Comparison of ENCODE assay signal across 8 mouse cellular contexts in genomic region chr11:96319910-96320309, GRCm38 (mm10). TPM values are rescaled to one million over a fixed set of nuclear protein-coding genes. Genes with fewer than 3 reads are reported as not detected.
DNase-seq lines count a peak whose midpoint lies in the region; ATAC-seq lines count a peak whose summit lies in the region.

No protein-coding gene starts in this region.

- no peak; the same call in 1 of the 2 replicates for ATAC-seq in hindbrain, embryonic 16.5 days
- ATAC-seq in liver, embryonic 13.5 days (ENCODE audit: low read depth) = no peak
- ATAC-seq in erythroid progenitor cell, adult 5-6 weeks (replicated peaks; ENCODE audit: low FRiP score, poor library complexity, severe bottlenecking) = no peak

- H3K9ac ChIP-seq in hindbrain, embryonic 16.5 days (ENCODE audit: low read depth, low read length) = peak overlapping the region; percentile 19
- H3K9ac ChIP-seq in liver, embryonic 13.5 days = peak overlapping the region; percentile 54

- H3K27me3 ChIP-seq in hindbrain, embryonic 16.5 days (replicated peaks; ENCODE audit: control insufficient read depth, insufficient read depth, low read length) = peaks cover 25% of the 10 kb centered on the region
- peaks cover 99% of the 10 kb centered on the region for H3K27me3 ChIP-seq in liver, embryonic 13.5 days

- no peaks in the 10 kb centered on the region for H3K9me3 ChIP-seq in hindbrain, embryonic 16.5 days (ENCODE audit: control insufficient read depth, low read length)
- no peaks in the 10 kb centered on the region for H3K9me3 ChIP-seq in liver, embryonic 13.5 days (replicated peaks)

- no peaks in the 10 kb centered on the region for H3K36me3 ChIP-seq in hindbrain, embryonic 16.5 days (ENCODE audit: control insufficient read depth, insufficient read depth, low read length)
- H3K36me3 ChIP-seq in liver, embryonic 13.5 days = no peaks in the 10 kb centered on the region

- peak; percentile 76 for DNase-seq in urinary bladder, postnatal 14 days (ENCODE audit: low spot score)
- DNase-seq in urinary bladder, adult 2 months (ENCODE audit: low spot score) = no peak
- no peak for DNase-seq in liver, embryonic 13.5 days
- DNase-seq in spleen, adult 12 weeks (ENCODE audit: low spot score) = no peak
- no peak for DNase-seq in layer of hippocampus, postnatal 14 days (ENCODE audit: low spot score in 2 of 2)
- DNase-seq in ovary, postnatal 14 days (ENCODE audit: low spot score) = no peak

- H3K27ac ChIP-seq in hindbrain, embryonic 16.5 days (ENCODE audit: low read depth, low read length) = peak overlapping the region; percentile 91
- peak overlapping the region; percentile 78 for H3K27ac ChIP-seq in liver, embryonic 13.5 days

- peak overlapping the region; percentile 48 for H3K4me3 ChIP-seq in hindbrain, embryonic 16.5 days (ENCODE audit: low read length)
- peak overlapping the region; percentile 53 for H3K4me3 ChIP-seq in liver, embryonic 13.5 days (replicated peaks)

- under 1% methylated on average over 29 of the region's 29 CpGs for WGBS in hindbrain, embryonic 16.5 days
- WGBS in liver, embryonic 13.5 days (ENCODE audit: insufficient replicate concordance) = under 1% methylated on average over 29 of the region's 29 CpGs

- no peaks in the 10 kb centered on the region; the same call in 1 of the 2 replicates for H3K4me1 ChIP-seq in hindbrain, embryonic 16.5 days (ENCODE audit: control insufficient read depth, insufficient read depth, low read depth, low read length)
- 0 out of 2 replicates have a peak, but pooled peaks cover 1% of the 10 kb centered on the region for H3K4me1 ChIP-seq in liver, embryonic 13.5 days (replicated peaks)

- H3K4me2 ChIP-seq in hindbrain, embryonic 16.5 days (ENCODE audit: low read length) = peak overlapping the region; percentile 62
- peak overlapping the region; percentile 56 for H3K4me2 ChIP-seq in liver, embryonic 13.5 days

RNA-seq across cellular contexts. Expression of gene Hoxb4, which starts 1.8 kb away (rescaled TPM):
- polyA plus RNA-seq in urinary bladder, adult 2 months (2012; rRNA removed) = 6.8 and 7.6 TPM in 2 replicates
- 2.5 and 3.3 TPM in 2 replicates for polyA plus RNA-seq in hindbrain, embryonic 16.5 days (2015; fragmentation: Nextera tagmentation; extraction: Ambion mirVana)
- 0.16 and 0.20 TPM in 2 replicates for polyA plus RNA-seq in liver, embryonic 13.5 days (2015; fragmentation: Nextera tagmentation; extraction: Ambion mirVana)
- 1.3 TPM in 1 of 2 replicates, not detected in the other for total RNA-seq in erythroid progenitor cell, adult 5-6 weeks (2015; ENCODE audit: low replicate concordance)
- total RNA-seq in erythroid progenitor cell, adult 5-6 weeks (2017; ENCODE audit: low replicate concordance) = not detected in 2 replicates
- not detected for total RNA-seq in layer of hippocampus, postnatal 14 days (2021)

RNA-seq across cellular contexts. Expression of gene Hoxb3, which starts 3.2 kb away (rescaled TPM):
- polyA plus RNA-seq in urinary bladder, adult 2 months (2012; rRNA removed) = 11.4 and 11.8 TPM in 2 replicates
- 4.8 and 5.6 TPM in 2 replicates for polyA plus RNA-seq in hindbrain, embryonic 16.5 days (2015; fragmentation: Nextera tagmentation; extraction: Ambion mirVana)
- 0.08 and 0.13 TPM in 2 replicates for polyA plus RNA-seq in liver, embryonic 13.5 days (2015; fragmentation: Nextera tagmentation; extraction: Ambion mirVana)
- not detected in 2 replicates for total RNA-seq in erythroid progenitor cell, adult 5-6 weeks (2015; ENCODE audit: low replicate concordance)
- total RNA-seq in erythroid progenitor cell, adult 5-6 weeks (2017; ENCODE audit: low replicate concordance) = not detected in 2 replicates
- not detected for total RNA-seq in layer of hippocampus, postnatal 14 days (2021)

RNA-seq across cellular contexts. Expression of gene Hoxb5, which starts 16.8 kb away (rescaled TPM):
- polyA plus RNA-seq in urinary bladder, adult 2 months (2012; rRNA removed) = 5.8 and 7.4 TPM in 2 replicates
- polyA plus RNA-seq in hindbrain, embryonic 16.5 days (2015; fragmentation: Nextera tagmentation; extraction: Ambion mirVana) = 120 and 133 TPM in 2 replicates
- polyA plus RNA-seq in liver, embryonic 13.5 days (2015; fragmentation: Nextera tagmentation; extraction: Ambion mirVana) = 0.44 and 0.58 TPM in 2 replicates
- total RNA-seq in erythroid progenitor cell, adult 5-6 weeks (2015; ENCODE audit: low replicate concordance) = not detected in 2 replicates
- not detected in 2 replicates for total RNA-seq in erythroid progenitor cell, adult 5-6 weeks (2017; ENCODE audit: low replicate concordance)
- total RNA-seq in layer of hippocampus, postnatal 14 days (2021) = not detected

RNA-seq across cellular contexts. Expression of gene Hoxb6, which starts 27.6 kb away (rescaled TPM):
- 12.9 and 13.7 TPM in 2 replicates for polyA plus RNA-seq in urinary bladder, adult 2 months (2012; rRNA removed)
- 49.9 and 53.3 TPM in 2 replicates for polyA plus RNA-seq in hindbrain, embryonic 16.5 days (2015; fragmentation: Nextera tagmentation; extraction: Ambion mirVana)
- 0.07 and 0.14 TPM in 2 replicates for polyA plus RNA-seq in liver, embryonic 13.5 days (2015; fragmentation: Nextera tagmentation; extraction: Ambion mirVana)
- not detected in 2 replicates for total RNA-seq in erythroid progenitor cell, adult 5-6 weeks (2015; ENCODE audit: low replicate concordance)
- total RNA-seq in erythroid progenitor cell, adult 5-6 weeks (2017; ENCODE audit: low replicate concordance) = not detected in 2 replicates
- not detected for total RNA-seq in layer of hippocampus, postnatal 14 days (2021)

RNA-seq across cellular contexts. Expression of gene Hoxb2, which starts 30.4 kb away (rescaled TPM):
- 14.3 and 18.1 TPM in 2 replicates for polyA plus RNA-seq in urinary bladder, adult 2 months (2012; rRNA removed)
- 20.0 and 20.8 TPM in 2 replicates for polyA plus RNA-seq in hindbrain, embryonic 16.5 days (2015; fragmentation: Nextera tagmentation; extraction: Ambion mirVana)
- polyA plus RNA-seq in liver, embryonic 13.5 days (2015; fragmentation: Nextera tagmentation; extraction: Ambion mirVana) = 1.2 and 1.7 TPM in 2 replicates
- not detected in 2 replicates for total RNA-seq in erythroid progenitor cell, adult 5-6 weeks (2015; ENCODE audit: low replicate concordance)
- total RNA-seq in erythroid progenitor cell, adult 5-6 weeks (2017; ENCODE audit: low replicate concordance) = 1.0 TPM in 1 of 2 replicates, not detected in the other
- not detected for total RNA-seq in layer of hippocampus, postnatal 14 days (2021)

Comparison
In these comparisons a context has a peak if more than half of its experiments do, and no peak if none do; other contexts are left out.
1. RNA of gene Hoxb5, which starts 16.8 kb away (polyA plus RNA-seq): 120 to 133 TPM in hindbrain, embryonic 16.5 days; 5.8 to 7.4 TPM in urinary bladder, adult 2 months and 0.44 to 0.58 TPM in liver, embryonic 13.5 days; every median in the first group is over 10 times any median in the second.